Mouse (Mus musculus): ENCODE results near the gene Gpcpd1. TPM values are rescaled to one million over a fixed set of nuclear protein-coding genes. Genes with fewer than 3 reads are reported as not detected.

Gpcpd1 gene
- polyA plus RNA-seq, 1 experiment: 6.1 TPM

DNA sequence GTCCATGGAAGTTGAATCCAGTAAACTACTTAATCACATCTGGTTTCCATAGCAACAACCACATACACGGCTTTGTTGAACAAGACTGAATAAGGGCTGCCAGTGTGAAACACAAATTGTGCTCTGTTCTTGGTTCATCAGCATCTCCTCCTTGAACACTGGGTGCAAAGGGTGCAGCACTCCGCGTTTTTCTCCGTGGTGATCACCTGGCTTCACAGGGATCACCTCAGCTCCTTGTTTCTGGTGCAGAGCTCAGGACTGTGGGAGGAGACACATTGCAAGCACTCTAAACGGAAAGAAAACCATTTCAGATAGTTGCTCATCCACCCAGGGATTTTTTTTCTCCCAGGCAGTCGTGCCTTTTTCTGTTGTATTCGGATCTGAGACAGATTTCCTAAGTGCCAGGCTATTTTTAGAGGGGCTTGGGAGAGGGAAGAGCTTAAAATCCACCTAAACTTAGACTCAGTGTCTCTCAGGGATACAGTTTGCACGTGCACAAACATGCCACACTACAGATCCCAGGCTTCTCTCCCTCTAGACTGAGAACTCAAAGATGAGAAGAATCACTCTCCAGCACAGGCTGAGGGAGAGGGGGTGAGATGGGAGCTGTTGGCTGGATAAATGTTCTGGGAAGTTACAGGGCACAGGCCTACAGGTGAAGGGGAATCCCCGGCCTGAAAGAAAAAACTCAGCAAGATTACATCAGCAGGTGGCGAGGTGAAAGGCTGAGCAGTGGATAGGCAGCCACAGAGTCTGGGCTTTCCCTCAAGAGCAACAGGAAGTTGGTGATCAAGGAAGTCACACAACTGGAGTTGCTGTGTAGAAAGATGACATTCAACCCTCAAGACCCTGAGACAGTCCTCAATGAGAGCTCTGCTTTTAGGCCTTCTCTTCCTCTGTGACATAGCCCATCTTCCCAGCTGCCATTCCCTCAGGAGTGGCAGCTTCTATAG, 19.9 kb upstream of the Gpcpd1 start:
- WGBS: 55% methylated on average over 10 of the region's 10 CpGs
- H3K27ac ChIP-seq (ENCODE audit: insufficient read depth, low read depth, low read length): no peak overlapping the region

DNA sequence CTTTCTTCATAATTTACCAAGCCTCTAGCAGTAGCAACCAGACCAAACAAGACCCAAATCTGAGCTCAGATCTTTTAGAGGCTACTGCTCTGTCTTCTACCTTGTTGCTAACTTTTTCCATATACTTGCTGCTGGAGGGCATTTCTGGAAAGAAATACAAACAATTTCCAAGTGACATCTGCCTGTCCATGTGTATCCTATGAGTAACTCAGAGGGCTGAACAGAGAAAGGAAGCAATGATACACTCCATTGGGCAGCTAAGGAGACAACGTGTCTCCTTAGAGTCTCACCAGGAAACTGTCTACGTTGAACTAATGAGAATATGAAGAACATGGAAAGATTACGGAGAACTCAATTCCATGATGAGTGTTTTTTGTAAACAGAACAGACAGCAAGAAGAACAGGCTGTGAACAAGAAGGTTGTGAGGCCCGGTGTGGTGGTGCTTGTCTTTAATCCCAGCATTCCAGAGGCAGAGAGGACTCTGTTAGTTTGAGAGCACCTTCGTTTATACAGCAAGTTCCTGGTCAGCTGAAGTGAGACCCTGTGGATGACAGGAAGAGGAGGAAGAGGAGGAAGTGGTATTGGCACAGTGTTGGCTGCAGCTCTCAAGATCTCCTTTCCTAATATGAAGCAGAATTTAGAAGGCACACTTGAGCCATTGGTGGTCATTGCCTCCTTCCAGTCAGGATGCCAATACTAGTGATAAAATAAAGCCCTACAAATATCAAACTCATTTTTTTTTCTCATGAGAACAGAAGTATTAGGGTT, 18.4 kb upstream of the Gpcpd1 start:
- H3K27me3 ChIP-seq (replicated peaks; ENCODE audit: control insufficient read depth, insufficient read depth, low read length): no peaks in the 10 kb centered on the region
- H3K4me3 ChIP-seq (ENCODE audit: insufficient read depth, low read depth, low read length): no peak overlapping the region
- no peaks in the 10 kb centered on the region for H3K4me1 ChIP-seq (ENCODE audit: control insufficient read depth, insufficient read depth, low read length)
- no peaks in the 10 kb centered on the region for H3K36me3 ChIP-seq (ENCODE audit: control insufficient read depth, insufficient read depth, low read length)
- TF ChIP-seq POLR2A (IDR thresholded peaks at IDR 0.05; ENCODE audit: low read depth, low read length): no peak
- no peak for TF ChIP-seq CTCF (conservative IDR thresholded peaks at IDR 0.05; ENCODE audit: insufficient read depth, insufficient read length, low read depth, low read length)
- no peak overlapping the region for H3K27ac ChIP-seq (ENCODE audit: insufficient read depth, low read depth, low read length)
- no peak for DNase-seq
- 60% methylated on average over 5 of the region's 5 CpGs for WGBS

More for the DNA sequence above, 19.9 kb upstream of the Gpcpd1 start:
- H3K27me3 ChIP-seq (replicated peaks; ENCODE audit: control insufficient read depth, insufficient read depth, low read length): no peaks in the 10 kb centered on the region
- H3K36me3 ChIP-seq (ENCODE audit: control insufficient read depth, insufficient read depth, low read length): no peaks in the 10 kb centered on the region
- no peaks in the 10 kb centered on the region for H3K4me1 ChIP-seq (ENCODE audit: control insufficient read depth, insufficient read depth, low read length)
- peak; percentile 33 for DNase-seq
- TF ChIP-seq POLR2A (IDR thresholded peaks at IDR 0.05; ENCODE audit: low read depth, low read length): no peak
- TF ChIP-seq CTCF (conservative IDR thresholded peaks at IDR 0.05; ENCODE audit: insufficient read depth, insufficient read length, low read depth, low read length): no peak
- no peak overlapping the region for H3K4me3 ChIP-seq (ENCODE audit: insufficient read depth, low read depth, low read length)

DNA sequence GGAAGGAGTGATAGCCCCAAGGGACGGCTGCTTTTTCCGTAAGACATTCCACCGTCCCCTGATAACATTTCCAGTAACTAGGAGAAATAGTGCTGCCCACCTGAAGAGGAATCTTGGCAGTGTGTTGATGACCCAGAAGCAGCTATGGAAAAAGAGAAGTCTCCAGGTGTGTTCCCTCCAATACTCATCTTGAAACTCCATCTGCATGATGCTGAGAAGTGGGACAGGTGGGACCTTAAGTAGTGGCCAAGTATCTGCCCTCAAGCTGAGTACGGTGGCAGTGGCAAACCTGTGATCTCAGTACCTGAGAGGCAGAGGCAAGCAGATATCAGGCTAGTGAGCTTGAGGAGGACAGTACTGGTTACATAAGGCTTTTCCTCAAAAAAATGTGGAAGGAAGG, 17.4 kb upstream of the Gpcpd1 start:
- no peaks in the 10 kb centered on the region for H3K4me1 ChIP-seq (ENCODE audit: control insufficient read depth, insufficient read depth, low read length)
- no peak overlapping the region for H3K4me3 ChIP-seq (ENCODE audit: insufficient read depth, low read depth, low read length)
- DNase-seq: no peak
- no peaks in the 10 kb centered on the region for H3K36me3 ChIP-seq (ENCODE audit: control insufficient read depth, insufficient read depth, low read length)
- WGBS: 89% methylated on average over 4 of the region's 4 CpGs
- H3K27me3 ChIP-seq (replicated peaks; ENCODE audit: control insufficient read depth, insufficient read depth, low read length): no peaks in the 10 kb centered on the region
- TF ChIP-seq CTCF (conservative IDR thresholded peaks at IDR 0.05; ENCODE audit: insufficient read depth, insufficient read length, low read depth, low read length) (no peak), POLR2A (IDR thresholded peaks at IDR 0.05; ENCODE audit: low read depth, low read length) (no peak)
- H3K27ac ChIP-seq (ENCODE audit: insufficient read depth, low read depth, low read length): no peak overlapping the region

DNA sequence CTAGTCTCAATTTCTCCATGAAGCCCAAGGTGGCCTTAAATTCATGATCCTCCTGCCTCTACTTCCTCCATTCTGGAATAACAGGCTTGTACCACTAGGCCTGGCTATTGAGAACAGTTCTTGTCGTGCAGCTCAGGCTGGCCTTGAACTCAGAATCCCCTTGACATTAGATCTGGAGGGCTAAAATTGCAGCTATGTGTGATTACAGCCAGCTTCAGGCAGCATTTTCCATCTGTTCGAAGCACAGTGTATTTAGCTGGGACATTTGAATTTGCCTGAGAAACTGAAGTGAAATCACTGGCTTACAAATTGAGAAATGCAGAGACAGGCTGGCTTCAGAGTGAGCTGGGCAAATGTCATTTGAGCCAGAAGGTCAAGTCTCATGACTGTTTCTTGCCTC, 16.2 kb upstream of the Gpcpd1 start:
- no peaks in the 10 kb centered on the region for H3K4me1 ChIP-seq (ENCODE audit: control insufficient read depth, insufficient read depth, low read length)
- whole genome bisulfite sequencing: 83% methylated on average over 2 of the region's 2 CpGs
- TF ChIP-seq CTCF (conservative IDR thresholded peaks at IDR 0.05; ENCODE audit: insufficient read depth, insufficient read length, low read depth, low read length): no peak
- no peak for TF ChIP-seq POLR2A (IDR thresholded peaks at IDR 0.05; ENCODE audit: low read depth, low read length)
- DNase-seq: no peak
- H3K4me3 ChIP-seq (ENCODE audit: insufficient read depth, low read depth, low read length): no peak overlapping the region
- no peak overlapping the region for H3K27ac ChIP-seq (ENCODE audit: insufficient read depth, low read depth, low read length)
- no peaks in the 10 kb centered on the region for H3K27me3 ChIP-seq (replicated peaks; ENCODE audit: control insufficient read depth, insufficient read depth, low read length)
- H3K36me3 ChIP-seq (ENCODE audit: control insufficient read depth, insufficient read depth, low read length): no peaks in the 10 kb centered on the region

DNA sequence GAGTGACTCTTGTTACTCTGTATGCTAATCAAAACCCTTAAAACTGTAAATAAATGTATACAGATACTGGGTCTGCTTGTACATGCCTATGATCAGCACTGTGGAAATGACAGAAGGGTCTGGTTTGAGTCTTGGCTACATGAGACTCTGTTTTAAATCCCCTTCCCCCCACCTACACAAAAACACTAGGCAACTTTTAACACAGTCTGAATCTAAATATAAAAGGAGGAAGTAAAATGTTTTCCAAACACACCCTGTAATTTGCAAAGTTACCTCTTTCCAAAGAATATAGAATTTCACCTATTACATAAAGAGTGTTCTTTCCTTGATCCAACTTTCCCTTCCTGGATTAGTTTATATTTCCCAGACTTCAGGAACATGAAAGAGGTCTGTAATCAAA, 14.2 kb upstream of the Gpcpd1 start:
- no peak overlapping the region for H3K27ac ChIP-seq (ENCODE audit: insufficient read depth, low read depth, low read length)
- H3K4me1 ChIP-seq (ENCODE audit: control insufficient read depth, insufficient read depth, low read length): peaks cover 9% of the 10 kb centered on the region; the same call in 1 of the 2 replicates
- TF ChIP-seq CTCF (conservative IDR thresholded peaks at IDR 0.05; ENCODE audit: insufficient read depth, insufficient read length, low read depth, low read length): no peak
- TF ChIP-seq POLR2A (IDR thresholded peaks at IDR 0.05; ENCODE audit: low read depth, low read length): no peak
- DNase-seq: no peak
- no peak overlapping the region for H3K4me3 ChIP-seq (ENCODE audit: insufficient read depth, low read depth, low read length)
- H3K36me3 ChIP-seq (ENCODE audit: control insufficient read depth, insufficient read depth, low read length): no peaks in the 10 kb centered on the region
- no peaks in the 10 kb centered on the region for H3K27me3 ChIP-seq (replicated peaks; ENCODE audit: control insufficient read depth, insufficient read depth, low read length)

DNA sequence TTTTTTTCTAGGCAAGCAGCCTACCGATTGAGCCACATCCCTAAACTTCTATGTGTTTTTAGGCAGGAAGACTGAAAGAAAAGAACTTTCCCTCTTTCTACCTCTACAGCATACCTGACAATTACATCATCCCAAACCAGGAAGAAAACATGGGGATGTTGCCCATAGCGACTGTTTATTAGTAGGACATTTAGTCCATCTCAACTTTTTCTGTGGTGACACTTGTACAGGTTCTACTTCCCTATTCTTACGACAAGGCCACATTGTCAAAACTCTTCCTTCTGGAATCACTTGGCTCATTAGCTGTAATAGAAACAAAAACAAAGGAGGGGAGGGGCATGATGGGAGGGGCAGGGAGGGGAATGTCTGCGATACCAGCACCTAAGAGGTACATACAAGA, 12.6 kb upstream of the Gpcpd1 start:
- Histone ChIP-seq H3K4me1 (ENCODE audit: control insufficient read depth, insufficient read depth, low read length) (peaks cover 16% of the 10 kb centered on the region; the same call in 1 of the 2 replicates), H3K27me3 (replicated peaks; ENCODE audit: control insufficient read depth, insufficient read depth, low read length) (no peaks in the 10 kb centered on the region), H3K4me3 (ENCODE audit: insufficient read depth, low read depth, low read length) (no peak overlapping the region), H3K27ac (ENCODE audit: insufficient read depth, low read depth, low read length) (no peak overlapping the region), H3K36me3 (ENCODE audit: control insufficient read depth, insufficient read depth, low read length) (no peaks in the 10 kb centered on the region)
- 72% methylated on average over 4 of the region's 4 CpGs for WGBS
- TF ChIP-seq POLR2A (IDR thresholded peaks at IDR 0.05; ENCODE audit: low read depth, low read length) (no peak), CTCF (conservative IDR thresholded peaks at IDR 0.05; ENCODE audit: insufficient read depth, insufficient read length, low read depth, low read length) (no peak)
- DNase-seq: no peak

DNA sequence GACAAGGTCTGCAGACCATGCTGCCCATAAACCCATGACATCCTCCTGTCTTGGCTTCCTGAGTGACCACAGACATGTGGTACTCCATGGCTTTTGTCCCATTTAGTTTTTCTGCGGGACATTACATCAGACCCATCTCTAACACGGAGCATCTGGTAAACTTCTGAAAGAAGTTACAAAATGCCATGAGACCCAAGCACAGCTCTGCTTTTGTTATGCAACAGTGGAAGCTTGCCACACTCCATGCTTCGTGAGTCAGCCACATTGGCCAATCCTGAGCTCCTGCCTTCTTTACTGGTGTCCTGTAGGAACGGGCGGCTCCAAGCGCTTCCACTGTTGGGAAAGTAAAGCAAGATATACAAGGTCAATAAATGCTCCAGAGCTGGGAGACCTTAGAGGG, 11.6 kb upstream of the Gpcpd1 start:
- Histone ChIP-seq H3K27me3 (replicated peaks; ENCODE audit: control insufficient read depth, insufficient read depth, low read length) (no peaks in the 10 kb centered on the region), H3K27ac (ENCODE audit: insufficient read depth, low read depth, low read length) (no peak overlapping the region), H3K4me3 (ENCODE audit: insufficient read depth, low read depth, low read length) (no peak overlapping the region), H3K4me1 (ENCODE audit: control insufficient read depth, insufficient read depth, low read length) (peaks cover 16% of the 10 kb centered on the region; the same call in 1 of the 2 replicates), H3K36me3 (ENCODE audit: control insufficient read depth, insufficient read depth, low read length) (no peaks in the 10 kb centered on the region)
- WGBS: 78% methylated on average over 6 of the region's 6 CpGs
- no peak for DNase-seq
- TF ChIP-seq POLR2A (IDR thresholded peaks at IDR 0.05; ENCODE audit: low read depth, low read length) (no peak), CTCF (conservative IDR thresholded peaks at IDR 0.05; ENCODE audit: insufficient read depth, insufficient read length, low read depth, low read length) (no peak)
